Mouse (Mus musculus) liver, embryonic 13.5 days (tissue): ENCODE results near the gene Pot1b. TPM values are rescaled to one million over a fixed set of nuclear protein-coding genes. Genes with fewer than 3 reads are reported as not detected.
A peak's percentile ranks its signal among the peaks of the same experiment; 100 is the strongest.

ENCODE experiments used
- ATAC-seq: fragments of 200-750 bp; cut with Nextera tagmentation; 2 replicates; pipeline ENCODE4 v1.8.0; 2017; ENCODE audit warnings: low read depth, mild to moderate bottlenecking, moderate number of reproducible peaks, moderate library complexity
- DNase-seq: peaks from one replicate; pipeline ENCODE4 v3.0.0; 2022
- H3K27ac ChIP-seq: fragments of 300-500 bp; sonication (generic); 2 replicates; pipeline ENCODE4 v1.5.1; 2015; ENCODE audit warnings: moderate library complexity, mild to moderate bottlenecking, inconsistent platforms
- H3K27me3 ChIP-seq: fragments of 300-500 bp; sonication (generic); 2 replicates; pipeline ENCODE4 v1.6.1; 2015; ENCODE audit warnings: mild to moderate bottlenecking, inconsistent platforms
- H3K36me3 ChIP-seq: fragments of 300-500 bp; sonication (generic); 2 replicates; pipeline ENCODE4 v1.6.1; 2015; ENCODE audit warnings: mild to moderate bottlenecking, inconsistent platforms
- H3K4me1 ChIP-seq: fragments of 300-500 bp; sonication (generic); replicated peaks from 2 replicates; pipeline ENCODE4 v1.6.1; 2015; ENCODE audit warnings: inconsistent platforms
- H3K4me2 ChIP-seq: fragments of 300-500 bp; sonication (generic); 2 replicates; pipeline ENCODE4 v1.6.1; 2015; ENCODE audit warnings: inconsistent platforms, mild to moderate bottlenecking, moderate library complexity
- H3K4me3 ChIP-seq: fragments of 300-500 bp; sonication (generic); replicated peaks from 2 replicates; pipeline ENCODE4 v1.5.1; 2015; ENCODE audit warnings: mild to moderate bottlenecking, inconsistent platforms
- H3K9ac ChIP-seq: fragments of 300-500 bp; sonication (generic); 2 replicates; pipeline ENCODE4 v1.6.1; 2015; ENCODE audit warnings: mild to moderate bottlenecking, inconsistent platforms
- H3K9me3 ChIP-seq: fragments of 300-500 bp; sonication (generic); replicated peaks from 2 replicates; pipeline ENCODE4 v1.6.1; 2016; ENCODE audit warnings: inconsistent platforms
- whole genome bisulfite sequencing: fragments of 180-500 bp; shearing (Covaris S2); methylation state at CpG from one replicate; pipeline ENCODE4 v1.1.7; 2015; ENCODE audit not compliant: insufficient replicate concordance; 5-methylcytosine and 5-hydroxymethylcytosine counted together
- polyA plus RNA-seq: library from polyadenylated mRNA; unstranded; fragments of >200 nt; fragmentation: Nextera tagmentation; extraction: Ambion mirVana; gene quantifications from 2 replicates; pipeline ENCODE4 v1.2.1, GENCODE M21; 2015

The Pot1b gene
- 5.2 and 6.1 TPM in 2 replicates for polyA plus RNA-seq

- under 1% methylated on average over 37 of the region's 37 CpGs for WGBS
- ATAC-seq, result peak; percentile 97
- H3K27me3 ChIP-seq, result no peaks in the 10 kb centered on the region
Observed at GRCm38 (mm10) chr17:55711984-55712811, at the start of gene Pot1b. Pot1b (minus strand) TSS chr17:55712628.

GRCm38 (mm10) chr17:55751170-55751569, 38.7 kb upstream of the Pot1b start:
- Histone ChIP-seq H3K4me2 (no peak overlapping the region), H3K4me3 (no peak overlapping the region), H3K27ac (no peak overlapping the region), H3K36me3 (no peaks in the 10 kb centered on the region), H3K4me1 (no peaks in the 10 kb centered on the region), H3K9me3 (no peaks in the 10 kb centered on the region), H3K9ac (no peak overlapping the region), H3K27me3 (no peaks in the 10 kb centered on the region)
- WGBS, result 25% methylated on average over 2 of the region's 2 CpGs
- DNase-seq, result no peak
- ATAC-seq, result no peak

More at GRCm38 (mm10) chr17:55711984-55712811, at the start of gene Pot1b:
- Histone ChIP-seq H3K9me3 (no peaks in the 10 kb centered on the region), H3K4me3 (peak within 1 kb of the TSS; percentile 80), H3K36me3 (peaks cover 3% of the 10 kb centered on the region; the same call in 1 of the 2 replicates), H3K27ac (peak within 1 kb of the TSS; percentile 87), H3K4me2 (peak within 1 kb of the TSS; percentile 78), H3K9ac (peak within 1 kb of the TSS; percentile 78), H3K4me1 (peaks cover 4% of the 10 kb centered on the region)
- DNase-seq, result peak; percentile 96

- Histone ChIP-seq H3K4me1 (no peaks in the 10 kb centered on the region), H3K4me2 (no peak within 1 kb of the TSS), H3K36me3 (no peaks in the 10 kb centered on the region), H3K27me3 (no peaks in the 10 kb centered on the region), H3K9me3 (no peaks in the 10 kb centered on the region), H3K9ac (no peak within 1 kb of the TSS), H3K27ac (no peak within 1 kb of the TSS), H3K4me3 (no peak within 1 kb of the TSS)
- DNase-seq (no peak), ATAC-seq (no peak)
- WGBS, result 14% methylated on average over 2 of the region's 2 CpGs
Observed at GRCm38 (mm10) chr17:55749786-55750185, 37.4 kb upstream of the Pot1b start, which contains the start of gene Adgre4. Adgre4 (plus strand) TSS chr17:55749984.

GRCm38 (mm10) chr17:55736675-55737074, 24.2 kb upstream of the Pot1b start:
- no peaks in the 10 kb centered on the region for H3K9me3 ChIP-seq
- H3K27ac ChIP-seq, result no peak overlapping the region
- 15% methylated on average over 1 of the region's 1 CpGs for WGBS
- no peaks in the 10 kb centered on the region for H3K36me3 ChIP-seq
- no peak overlapping the region for H3K4me2 ChIP-seq
- DNase-seq (no peak), ATAC-seq (no peak)
- no peaks in the 10 kb centered on the region for H3K27me3 ChIP-seq
- H3K4me1 ChIP-seq, result no peaks in the 10 kb centered on the region
- no peak overlapping the region for H3K4me3 ChIP-seq
- no peak overlapping the region for H3K9ac ChIP-seq

- Histone ChIP-seq H3K27me3 (no peaks in the 10 kb centered on the region), H3K27ac (no peak overlapping the region), H3K4me3 (no peak overlapping the region), H3K4me2 (no peak overlapping the region), H3K9me3 (no peaks in the 10 kb centered on the region), H3K4me1 (no peaks in the 10 kb centered on the region), H3K9ac (no peak overlapping the region), H3K36me3 (no peaks in the 10 kb centered on the region)
- DNase-seq (no peak), ATAC-seq (no peak)
- WGBS, result 34% methylated on average over 2 of the region's 2 CpGs
Observed at GRCm38 (mm10) chr17:55726193-55726592, 13.8 kb upstream of the Pot1b start.

- DNase-seq (no peak), ATAC-seq (no peak)
- Histone ChIP-seq H3K4me1 (no peaks in the 10 kb centered on the region), H3K4me3 (no peak overlapping the region), H3K9me3 (no peaks in the 10 kb centered on the region), H3K9ac (no peak overlapping the region), H3K27me3 (no peaks in the 10 kb centered on the region), H3K27ac (no peak overlapping the region), H3K36me3 (no peaks in the 10 kb centered on the region), H3K4me2 (no peak overlapping the region)
- 49% methylated on average over 2 of the region's 2 CpGs for WGBS
Observed at GRCm38 (mm10) chr17:55722250-55722649, 9.8 kb upstream of the Pot1b start.

GRCm38 (mm10) chr17:55721270-55721669, 8.8 kb upstream of the Pot1b start:
- DNase-seq, result no peak
- WGBS, result 48% methylated on average over 1 of the region's 1 CpGs
- H3K9ac ChIP-seq, result no peak overlapping the region

GRCm38 (mm10) chr17:55702865-55703264, 9.6 kb downstream of the Pot1b start:
- Histone ChIP-seq H3K9me3 (no peaks in the 10 kb centered on the region), H3K27me3 (no peaks in the 10 kb centered on the region), H3K4me3 (no peak overlapping the region), H3K9ac (no peak overlapping the region), H3K27ac (no peak overlapping the region), H3K4me1 (no peaks in the 10 kb centered on the region), H3K36me3 (peaks cover 15% of the 10 kb centered on the region), H3K4me2 (no peak overlapping the region)
- 77% methylated on average over 5 of the region's 5 CpGs for WGBS
- no peak for DNase-seq
- ATAC-seq, result no peak

More at GRCm38 (mm10) chr17:55721270-55721669, 8.8 kb upstream of the Pot1b start:
- Histone ChIP-seq H3K36me3 (no peaks in the 10 kb centered on the region), H3K9me3 (no peaks in the 10 kb centered on the region), H3K4me3 (no peak overlapping the region), H3K27me3 (no peaks in the 10 kb centered on the region), H3K4me1 (no peaks in the 10 kb centered on the region), H3K27ac (no peak overlapping the region), H3K4me2 (no peak overlapping the region)
- no peak for ATAC-seq

- no peak overlapping the region for H3K4me2 ChIP-seq
- ATAC-seq (no peak), DNase-seq (peak; percentile 47)
- no peaks in the 10 kb centered on the region for H3K27me3 ChIP-seq
- H3K4me1 ChIP-seq, result no peaks in the 10 kb centered on the region
- H3K36me3 ChIP-seq, result peaks cover 20% of the 10 kb centered on the region
- no peak overlapping the region for H3K27ac ChIP-seq
- no peak overlapping the region for H3K9ac ChIP-seq
- no peaks in the 10 kb centered on the region for H3K9me3 ChIP-seq
- WGBS, result 55% methylated on average over 3 of the region's 3 CpGs
- no peak overlapping the region for H3K4me3 ChIP-seq
Observed at GRCm38 (mm10) chr17:55702161-55702820, 10.1 kb downstream of the Pot1b start.

- ATAC-seq, result no peak
- no peaks in the 10 kb centered on the region for H3K27me3 ChIP-seq
- H3K36me3 ChIP-seq, result peaks cover 23% of the 10 kb centered on the region
- no peaks in the 10 kb centered on the region for H3K4me1 ChIP-seq
- DNase-seq, result no peak
- no peaks in the 10 kb centered on the region for H3K9me3 ChIP-seq
- no peak overlapping the region for H3K4me3 ChIP-seq
- H3K9ac ChIP-seq, result no peak overlapping the region
- WGBS, result 71% methylated on average over 2 of the region's 2 CpGs
- H3K4me2 ChIP-seq, result no peak overlapping the region
- H3K27ac ChIP-seq, result no peak overlapping the region
Observed at GRCm38 (mm10) chr17:55699388-55699787, 13.0 kb downstream of the Pot1b start.

- ATAC-seq, result peak; percentile 98
Observed at GRCm38 (mm10) chr17:55661099-55661498, 51.3 kb downstream of the Pot1b start.

More at GRCm38 (mm10) chr17:55661099-55661498, 51.3 kb downstream of the Pot1b start:
- Histone ChIP-seq H3K4me2 (peak overlapping the region; percentile 35), H3K36me3 (peaks cover 18% of the 10 kb centered on the region; the same call in 1 of the 2 replicates), H3K9ac (no peak overlapping the region), H3K4me1 (peaks cover 17% of the 10 kb centered on the region), H3K27ac (peak overlapping the region; percentile 30; the same call in 1 of the 2 replicates), H3K27me3 (no peaks in the 10 kb centered on the region), H3K9me3 (no peaks in the 10 kb centered on the region), H3K4me3 (no peak overlapping the region)
- DNase-seq, result no peak
- WGBS, result 35% methylated on average over 2 of the region's 2 CpGs
